Mouse (Mus musculus) CH12.LX (cell line): ENCODE results near the gene Olfr172. TPM values are rescaled to one million over a fixed set of nuclear protein-coding genes. Genes with fewer than 3 reads are reported as not detected.

ENCODE experiments used
- DNase-seq: peaks from one replicate; pipeline ENCODE4 v3.0.0-alpha.2; 2013; ENCODE audit errors: extremely low read depth
- H3K27ac ChIP-seq: 2 replicates; pipeline ENCODE4 v1.5.1; 2012; ENCODE audit warnings: low read depth, mild to moderate bottlenecking, control low read depth, moderate library complexity; ENCODE audit not compliant: insufficient read depth
- H3K27me3 ChIP-seq: replicated peaks from 2 replicates; pipeline ENCODE3; 2012; ENCODE audit warnings: inconsistent platforms
- H3K36me3 ChIP-seq, 2 experiments: replicated peaks in 1 of 2; 2 replicates each; pipeline versions ENCODE3 to v1.6.1; 2012; ENCODE audit warnings: inconsistent platforms in 1 of 2, low read length in 1 of 2, mild to moderate bottlenecking in 1 of 2, mixed read lengths in 1 of 2, moderate library complexity in 1 of 2; ENCODE audit not compliant: control insufficient read depth in 1 of 2, insufficient read depth in 1 of 2
- H3K4me1 ChIP-seq, 2 experiments: 2 replicates each; pipeline ENCODE4 v1.6.1; 2012; ENCODE audit warnings: inconsistent platforms in 1 of 2, moderate library complexity in 1 of 2; ENCODE audit not compliant: insufficient read depth in 2 of 2, control insufficient read depth in 1 of 2
- H3K4me2 ChIP-seq: 2 replicates; pipeline ENCODE4 v1.6.1; 2012; ENCODE audit warnings: low read depth, mild to moderate bottlenecking, control low read depth; ENCODE audit not compliant: poor library complexity, insufficient read depth, severe bottlenecking
- H3K4me3 ChIP-seq, 3 experiments: fragments of 150-350 bp in 1 of 3; sonication (generic) in 1 of 3; replicated peaks in 1 of 3; 2 replicates each; pipeline versions ENCODE3 to v1.5.1; 2011 to 2012; ENCODE audit warnings: low read depth in 2 of 3, low read length in 2 of 3, mild to moderate bottlenecking in 2 of 3, moderate library complexity in 2 of 3, control low read depth in 1 of 3, improper control_type of control experiment in 1 of 3, inconsistent platforms in 1 of 3, mixed read lengths in 1 of 3; ENCODE audit not compliant: poor library complexity in 1 of 3
- H3K79me2 ChIP-seq: replicated peaks from 2 replicates; pipeline ENCODE4 v1.6.1; 2012; ENCODE audit warnings: mild to moderate bottlenecking, moderate library complexity; ENCODE audit not compliant: control insufficient read depth, poor library complexity, insufficient read depth, severe bottlenecking; ENCODE audit errors: extremely low read depth
- H3K9ac ChIP-seq: 2 replicates; pipeline ENCODE4 v1.6.1; 2012; ENCODE audit warnings: low read depth, mild to moderate bottlenecking, control low read depth, moderate library complexity; ENCODE audit not compliant: insufficient read depth
- H3K9me3 ChIP-seq: replicated peaks from 2 replicates; pipeline ENCODE3; 2012; ENCODE audit warnings: low read length, inconsistent platforms, mixed read lengths
- BHLHE40 ChIP-seq: IDR thresholded peaks from 2 replicates; pipeline ENCODE4 v1.6.1; 2011; ENCODE audit warnings: mild to moderate bottlenecking, low read depth, low read length, improper control_type of control experiment
- CHD1 ChIP-seq: IDR thresholded peaks from 2 replicates; pipeline ENCODE4 v1.6.1; 2012; ENCODE audit warnings: low read depth, low read length, improper control_type of control experiment, inconsistent platforms
- CTCF ChIP-seq, 2 experiments: IDR thresholded peaks in 1 of 2; conservative IDR thresholded peaks in 1 of 2; 2 replicates each; pipeline ENCODE4 v1.5.1; 2011 to 2012; ENCODE audit warnings: low read depth in 2 of 2, low read length in 2 of 2, improper control_type of control experiment in 1 of 2, inconsistent platforms in 1 of 2, mild to moderate bottlenecking in 1 of 2, moderate library complexity in 1 of 2
- ELF1 ChIP-seq: IDR thresholded peaks from 2 replicates; pipeline ENCODE4 v1.6.1; 2014; ENCODE audit warnings: low read depth, mild to moderate bottlenecking, inconsistent platforms, low read length, improper control_type of control experiment
- EP300 ChIP-seq: IDR thresholded peaks from 2 replicates; pipeline ENCODE4 v1.6.1; 2011; ENCODE audit warnings: low read length, improper control_type of control experiment
- ETS1 ChIP-seq: conservative IDR thresholded peaks from 2 replicates; pipeline ENCODE4 v1.6.1; 2012; ENCODE audit warnings: low read depth, mild to moderate bottlenecking, inconsistent platforms, low read length, improper control_type of control experiment, moderate library complexity
- GABPA ChIP-seq: IDR thresholded peaks from 2 replicates; pipeline ENCODE4 v1.6.1; 2012; ENCODE audit warnings: low read depth, low read length, improper control_type of control experiment, inconsistent platforms; ENCODE audit not compliant: insufficient replicate concordance
- HCFC1 ChIP-seq: IDR thresholded peaks from 2 replicates; pipeline ENCODE4 v1.6.1; 2012; ENCODE audit warnings: low read depth, mild to moderate bottlenecking, inconsistent platforms, low read length, improper control_type of control experiment
- IRF4 ChIP-seq: IDR thresholded peaks from 2 replicates; pipeline ENCODE4 v1.6.1; 2014; ENCODE audit warnings: low read depth, mild to moderate bottlenecking, inconsistent platforms, low read length, improper control_type of control experiment
- JUN ChIP-seq: IDR thresholded peaks from 2 replicates; pipeline ENCODE4 v1.6.1; 2011; ENCODE audit warnings: low read depth, mild to moderate bottlenecking, low read length, improper control_type of control experiment, moderate library complexity; ENCODE audit not compliant: insufficient read depth
- JUND ChIP-seq: conservative IDR thresholded peaks from 2 replicates; pipeline ENCODE4 v1.6.1; 2011; ENCODE audit warnings: low read depth, low read length, improper control_type of control experiment
- MAFK ChIP-seq: IDR thresholded peaks from 2 replicates; pipeline ENCODE4 v1.6.1; 2011; ENCODE audit warnings: low read length, improper control_type of control experiment; ENCODE audit not compliant: insufficient replicate concordance
- MAX ChIP-seq: IDR thresholded peaks from 2 replicates; pipeline ENCODE4 v1.6.1; 2011; ENCODE audit warnings: low read length, improper control_type of control experiment
- MAZ ChIP-seq: IDR thresholded peaks from 2 replicates; pipeline ENCODE4 v1.6.1; 2012; ENCODE audit warnings: low read depth, mild to moderate bottlenecking, inconsistent platforms, low read length, improper control_type of control experiment, moderate library complexity
- MEF2A ChIP-seq: IDR thresholded peaks from 2 replicates; pipeline ENCODE4 v1.6.1; 2014; ENCODE audit warnings: low read depth, mild to moderate bottlenecking, inconsistent platforms, low read length, improper control_type of control experiment, borderline replicate concordance
- MXI1 ChIP-seq: IDR thresholded peaks from 2 replicates; pipeline ENCODE4 v1.6.1; 2011; ENCODE audit warnings: mild to moderate bottlenecking, low read depth, low read length, improper control_type of control experiment
- NRF1 ChIP-seq: IDR thresholded peaks from 2 replicates; pipeline ENCODE4 v1.6.1; 2014; ENCODE audit warnings: low read depth, mild to moderate bottlenecking, inconsistent platforms, low read length, improper control_type of control experiment, moderate library complexity
- POLR2A ChIP-seq: IDR thresholded peaks from 2 replicates; pipeline ENCODE4 v1.6.1; 2011; ENCODE audit warnings: low read depth, mild to moderate bottlenecking, improper control_type of control experiment, low read length
- POLR2AphosphoS2 ChIP-seq: IDR thresholded peaks from 2 replicates; pipeline ENCODE4 v1.6.1; 2011; ENCODE audit warnings: low read depth, low read length, improper control_type of control experiment
- RAD21 ChIP-seq: IDR thresholded peaks from 2 replicates; pipeline ENCODE4 v1.6.1; 2011; ENCODE audit warnings: low read depth, mild to moderate bottlenecking, low read length, improper control_type of control experiment, moderate library complexity
- RCOR1 ChIP-seq: conservative IDR thresholded peaks from 2 replicates; pipeline ENCODE4 v1.6.1; 2012; ENCODE audit warnings: low read depth, mild to moderate bottlenecking, inconsistent platforms, low read length, improper control_type of control experiment
- SIN3A ChIP-seq: IDR thresholded peaks from 2 replicates; pipeline ENCODE4 v1.6.1; 2012; ENCODE audit warnings: low read length, improper control_type of control experiment, inconsistent platforms
- SMC3 ChIP-seq: IDR thresholded peaks from 2 replicates; pipeline ENCODE4 v1.6.1; 2011; ENCODE audit warnings: low read depth, low read length, improper control_type of control experiment
- TCF12 ChIP-seq: IDR thresholded peaks from 2 replicates; pipeline ENCODE4 v1.6.1; 2014; ENCODE audit warnings: low read depth, mild to moderate bottlenecking, inconsistent platforms, low read length, improper control_type of control experiment
- UBTF ChIP-seq: IDR thresholded peaks from 2 replicates; pipeline ENCODE4 v1.6.1; 2012; ENCODE audit warnings: low read depth, mild to moderate bottlenecking, inconsistent platforms, low read length, improper control_type of control experiment, moderate library complexity
- USF1 ChIP-seq: IDR thresholded peaks from 2 replicates; pipeline ENCODE4 v1.6.1; 2014; ENCODE audit warnings: low read depth, mild to moderate bottlenecking, inconsistent platforms, low read length, improper control_type of control experiment
- USF2 ChIP-seq: conservative IDR thresholded peaks from 2 replicates; pipeline ENCODE4 v1.6.1; 2011; ENCODE audit warnings: low read depth, low read length, improper control_type of control experiment
- ZC3H11A ChIP-seq: IDR thresholded peaks from 2 replicates; pipeline ENCODE4 v1.6.1; 2012; ENCODE audit warnings: low read depth, mild to moderate bottlenecking, inconsistent platforms, low read length, improper control_type of control experiment
- ZMIZ1 ChIP-seq: IDR thresholded peaks from 2 replicates; pipeline ENCODE4 v1.6.1; 2012; ENCODE audit warnings: low read depth, mild to moderate bottlenecking, inconsistent platforms, low read length, improper control_type of control experiment
- ZNF384 ChIP-seq: IDR thresholded peaks from 2 replicates; pipeline ENCODE4 v1.6.1; 2012; ENCODE audit warnings: low read depth, low read length, improper control_type of control experiment, inconsistent platforms
- dilution Hi-C: fragments of 300-500 bp; cut with MboI; formaldehyde crosslinking; loops from 2 replicates; pipeline ENCODE4 v1.14.3; 2020; ENCODE audit warnings: low sequenced_read_pairs; ENCODE audit not compliant: extremely low pct_unique_long_range_greater_than_20kb, extremely low pct_ligation_motif_present
- in situ Hi-C: fragments of 300-500 bp; cut with MboI; formaldehyde crosslinking; loops from 3 replicates; pipeline ENCODE4 v1.14.3; 2019; ENCODE audit warnings: low sequenced_read_pairs, low pct_ligation_motif_present, low pct_unique_long_range_greater_than_20kb, mixed read lengths
- polyA plus RNA-seq: library from polyadenylated mRNA; unstranded; fragments of >175 nt; gene quantifications from 2 replicates; pipeline ENCODE4 v1.2.1, GENCODE M21; 2012; ENCODE audit warnings: low read depth; ENCODE audit not compliant: insufficient read length
- total RNA-seq, 2 experiments: library from RNA; depleted of rRNA; stranded (reverse); fragments of 300-350 nt in 1 of 2; fragments of >200 nt in 1 of 2; gene quantifications; 2 replicates each; pipeline ENCODE4 v1.2.3; 2012 to 2014

Gene Olfr172
- total and polyA plus RNA-seq, 3 experiments, result not detected

DNA sequence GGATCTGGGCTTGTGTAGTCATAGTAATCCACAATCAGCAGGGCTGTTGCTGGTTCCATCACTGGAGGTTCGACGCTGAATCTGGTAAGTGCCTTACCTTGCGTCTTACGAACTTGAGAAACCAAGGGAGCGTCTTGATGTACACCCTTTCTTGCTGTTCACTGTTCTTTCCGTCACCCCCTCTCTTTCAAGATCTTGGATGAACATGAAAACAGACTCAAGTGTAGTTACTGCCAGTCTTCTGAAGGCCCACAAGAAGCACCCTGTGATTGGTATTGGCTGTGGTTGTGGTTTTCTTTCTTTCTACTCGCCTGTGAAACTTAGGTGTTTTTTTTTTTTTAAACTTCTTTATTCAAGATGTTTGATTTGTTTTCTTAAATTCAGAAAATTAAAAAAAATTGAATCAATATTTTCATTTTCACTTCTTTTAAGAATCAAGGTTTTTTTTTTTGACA, 44.3 kb downstream of the Olfr172 start, which contains the start of gene Gpr15:
Gene Gpr15 (minus strand): TSS at position 405 of the 455 bp plus-strand sequence.
- Histone ChIP-seq H3K4me1 (peaks cover 0 to 8% of the 10 kb centered on the region in 2 experiments; a peak in 2 of 4 replicates), H3K9ac (peak within 1 kb of the TSS; percentile 12; the same call in 1 of the 2 replicates), H3K27ac (peak within 1 kb of the TSS; percentile 6; the same call in 1 of the 2 replicates), H3K27me3 (no peaks in the 10 kb centered on the region), H3K4me3 (peak within 1 kb of the TSS in 1 of 3 experiments; percentile 51), H3K79me2 (peaks cover 13% of the 10 kb centered on the region; the same call in 1 of the 2 replicates), H3K4me2 (no peak within 1 kb of the TSS), H3K9me3 (no peaks in the 10 kb centered on the region), H3K36me3 (peaks cover 12 to 17% of the 10 kb centered on the region in 2 experiments)
- DNase-seq, result no peak
- no peak for TF ChIP-seq IRF4
- no peak for TF ChIP-seq MAZ
- no peak for TF ChIP-seq ZC3H11A
- TF ChIP-seq CTCF (conservative IDR thresholded peaks at IDR 0.05 in 1 of 2, IDR thresholded peaks at IDR 0.05 in 1 of 2; ENCODE audit: low read depth in 2 of 2, low read length in 2 of 2), result no peak
- TF ChIP-seq MAX, result no peak
- no peak for TF ChIP-seq MAFK
- TF ChIP-seq HCFC1, result no peak
- no peak for TF ChIP-seq NRF1
- TF ChIP-seq MXI1, result no peak
- no peak for TF ChIP-seq GABPA
- TF ChIP-seq ZNF384, result no peak
- no peak for TF ChIP-seq RAD21
- no peak for TF ChIP-seq UBTF
- TF ChIP-seq POLR2A, result no peak
- dilution Hi-C loops, result no loop called here
- in situ Hi-C loops, result no loop called here

GRCm38 (mm10) chr16:58715018-58715417, 48.0 kb downstream of the Olfr172 start:
- H3K4me3 ChIP-seq, result peak overlapping the region in 1 of 3 experiments; percentile 51
- H3K36me3 ChIP-seq, result peaks cover 12 to 17% of the 10 kb centered on the region in 2 experiments
- DNase-seq, result peak; percentile 78
- H3K9ac ChIP-seq, result peak overlapping the region; percentile 41
- peak overlapping the region; percentile 87 for H3K4me2 ChIP-seq
- H3K27ac ChIP-seq, result peak overlapping the region; percentile 40; the same call in 1 of the 2 replicates
- no peaks in the 10 kb centered on the region for H3K27me3 ChIP-seq
- in situ Hi-C loops (no loop called here), dilution Hi-C loops (no loop called here)
- H3K4me1 ChIP-seq, result peaks cover 0 to 31% of the 10 kb centered on the region in 2 experiments; a peak in 2 of 4 replicates
- no peaks in the 10 kb centered on the region for H3K9me3 ChIP-seq
- H3K79me2 ChIP-seq, result peaks cover 9% of the 10 kb centered on the region; the same call in 1 of the 2 replicates
- TF ChIP-seq ZMIZ1, result no peak
- peak; percentile 97 for TF ChIP-seq IRF4
- no peak for TF ChIP-seq UBTF
- no peak for TF ChIP-seq ELF1
- no peak for TF ChIP-seq HCFC1
- no peak for TF ChIP-seq USF1
- TF ChIP-seq RAD21, result no peak; the same call in 1 of the 2 replicates
- peak; percentile 91 for TF ChIP-seq MEF2A
- TF ChIP-seq CHD1, result no peak
- 0 out of 2 replicates have a peak, but pooled peaks have one; percentile 20 for TF ChIP-seq SIN3A
- TF ChIP-seq ZNF384, result peak; percentile 84
- TF ChIP-seq SMC3, result peak; percentile 1; the same call in 1 of the 2 replicates
- TF ChIP-seq NRF1, result no peak
- TF ChIP-seq MAFK, result peak; percentile 86
- TF ChIP-seq USF2, result no peak
- TF ChIP-seq EP300, result peak; percentile 93
- peak; percentile 94 for TF ChIP-seq JUND
- TF ChIP-seq ETS1, result peak; percentile 86
- peak; percentile 93 for TF ChIP-seq JUN
- TF ChIP-seq BHLHE40, result peak; percentile 93
- TF ChIP-seq MXI1, result no peak
- no peak for TF ChIP-seq ZC3H11A
- TF ChIP-seq MAX, result peak; percentile 68
- TF ChIP-seq POLR2AphosphoS2, result no peak
- TF ChIP-seq RCOR1, result peak; percentile 85
- peak; percentile 75 for TF ChIP-seq TCF12
